Mouse (Mus musculus) left cerebral cortex, adult 18-20 months (tissue): Measurements from ENCODE around the gene Kpna6. TPM values are rescaled to one million over a fixed set of nuclear protein-coding genes. Genes with fewer than 3 reads are reported as not detected.
A peak's percentile ranks its signal among the peaks of the same experiment; 100 is the strongest.
"Not testable (repeated sequence)": the region's sequence is repeated elsewhere in the genome, so short reads cannot be mapped to it uniquely, and the experiment has no call there.

Source experiments
- DNase-seq, 2 experiments: peaks; one replicate each; pipeline ENCODE4 v3.0.0; 2021 to 2022; ENCODE audit warnings: low spot score in 2 of 2, mixed read lengths in 1 of 2
- long read RNA-seq, 2 experiments: library from polyadenylated mRNA; stranded (forward); transcript quantifications; one replicate each; pipeline ENCODE4 v2.0.0; 2021
- total RNA-seq, 2 experiments: library from RNA; stranded (reverse); gene quantifications; 2 replicates each; pipeline ENCODE4 v1.2.3; 2021

Kpna6 gene
- total RNA-seq: 10 to 100 TPM; 91.4 to 93.4 TPM
- long read RNA-seq, experiment 1, full-length matches to known transcripts: 8 of 23 reads
- long read RNA-seq, experiment 1, partial matches to known transcripts: 1 of 23 reads
- long read RNA-seq, experiment 1, other reads (novel, unspliced or antisense): 14 of 23 reads
- long read RNA-seq, experiment 2, full-length matches to known transcripts: 4 of 22 reads
- long read RNA-seq, experiment 2, partial matches to known transcripts: 4 of 22 reads
- long read RNA-seq, experiment 2, other reads (novel, unspliced or antisense): 14 of 22 reads

DNA sequence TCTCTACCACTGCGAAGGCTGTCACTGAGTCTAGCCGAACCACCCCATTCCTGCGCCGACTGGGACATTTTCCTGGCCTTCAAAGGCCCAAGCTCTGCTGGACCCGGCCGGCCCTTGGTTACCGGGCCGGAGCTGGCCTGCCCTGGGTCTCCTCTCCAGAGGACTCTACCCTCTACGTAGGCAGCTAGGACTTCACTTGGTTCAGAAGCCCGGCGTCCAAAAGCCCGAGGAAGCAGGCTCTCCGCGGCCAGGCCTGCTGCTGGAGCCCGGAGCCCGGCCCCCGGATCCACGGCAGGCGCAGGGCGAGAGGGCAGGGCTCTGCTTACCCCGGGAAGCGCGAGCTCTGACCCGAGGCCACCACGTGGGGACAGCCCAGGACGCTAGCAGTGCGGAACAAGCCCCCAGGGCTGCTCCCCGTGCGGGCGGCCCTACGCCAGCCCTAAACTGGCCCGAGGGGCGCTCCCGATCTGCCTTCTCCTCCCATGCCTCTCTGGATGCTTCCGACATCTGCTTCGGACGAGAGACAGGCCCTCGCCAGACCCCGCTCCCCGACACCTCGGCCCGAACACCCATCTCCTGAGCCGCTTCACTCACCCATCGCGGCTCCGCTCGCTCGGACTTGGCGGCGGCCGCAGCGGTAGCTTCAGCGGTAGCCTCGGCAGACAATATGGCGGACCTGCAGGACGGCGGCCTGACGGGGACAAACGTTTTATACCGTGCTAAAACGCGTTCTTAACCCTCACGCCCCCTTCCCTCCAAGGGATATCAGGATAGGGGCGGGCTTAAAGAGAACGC lies at the start of gene Kpna6:
Gene Kpna6 (minus strand): TSS at position 685 of the 795 bp plus-strand sequence.
- peak; percentile 93 to 95 for DNase-seq

DNA sequence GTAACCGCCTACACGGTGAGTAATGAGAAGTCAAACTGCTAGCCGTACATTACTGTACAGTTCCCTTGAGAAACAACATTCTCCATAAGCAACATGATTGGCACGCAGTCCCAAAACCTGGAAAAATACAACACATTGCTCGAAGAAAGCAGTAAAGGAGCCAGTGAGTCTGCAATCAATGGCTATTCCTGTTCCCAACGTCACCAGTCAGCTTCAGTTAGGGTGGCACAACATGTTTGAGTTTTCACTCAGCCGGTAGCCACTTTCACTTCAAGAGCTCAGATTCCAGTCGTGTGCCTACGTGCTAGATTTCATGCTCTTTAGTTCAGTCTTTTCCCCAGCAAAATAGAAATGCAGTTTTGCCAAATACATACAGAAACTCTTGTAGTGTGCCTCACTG lies 43.7 kb upstream of the Kpna6 start:
- no peak for DNase-seq

DNA sequence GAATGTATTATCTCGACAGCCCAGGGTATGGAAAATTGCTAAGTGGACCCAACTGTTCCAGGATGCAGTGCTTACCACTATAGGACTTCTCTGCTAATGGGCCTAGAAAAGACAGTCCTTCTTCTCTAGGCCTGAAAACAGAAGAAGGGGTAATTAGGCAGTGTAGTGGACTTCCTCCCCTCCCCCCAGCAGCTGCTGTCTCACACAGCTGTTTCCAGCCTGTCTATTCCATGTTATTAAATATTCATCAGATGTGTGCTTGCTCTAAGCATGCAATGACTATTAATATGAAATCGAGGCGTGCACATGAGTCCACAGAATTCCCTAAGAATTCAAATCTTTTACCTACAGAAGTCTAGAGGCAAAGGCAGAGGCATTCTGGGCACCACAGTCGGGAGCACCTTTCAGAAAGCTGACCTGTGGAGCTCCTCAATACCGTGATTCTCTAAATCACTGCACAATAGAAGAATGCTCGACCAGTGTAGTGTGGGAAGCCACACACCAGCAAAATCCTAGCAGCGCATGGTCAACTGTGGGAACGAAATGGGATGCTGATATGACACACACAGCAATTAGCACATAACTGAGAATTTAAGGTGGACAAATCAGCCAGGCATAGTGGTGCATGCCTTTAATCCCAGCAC lies 37.0 kb upstream of the Kpna6 start:
- no peak for DNase-seq

DNA sequence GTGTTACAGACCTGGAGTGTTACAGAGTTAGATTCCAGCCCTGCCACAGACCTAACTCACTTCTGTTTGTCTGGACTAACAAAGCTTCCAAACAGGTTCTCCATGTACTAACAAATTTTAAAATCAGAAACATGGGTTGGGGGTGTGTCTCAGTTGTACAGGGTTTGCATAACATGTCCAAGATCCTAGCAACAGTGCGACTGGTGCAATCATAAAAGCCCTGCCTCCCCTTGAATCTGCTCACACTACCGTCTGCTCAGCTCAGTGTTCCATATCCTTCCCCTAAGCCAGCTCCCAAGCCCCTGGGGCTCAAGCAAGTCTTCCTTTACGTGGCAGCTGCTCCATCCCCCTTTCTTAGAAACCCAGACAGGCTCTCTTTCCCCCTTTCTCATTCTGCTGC lies 34.2 kb upstream of the Kpna6 start:
- DNase-seq: no peak

DNA sequence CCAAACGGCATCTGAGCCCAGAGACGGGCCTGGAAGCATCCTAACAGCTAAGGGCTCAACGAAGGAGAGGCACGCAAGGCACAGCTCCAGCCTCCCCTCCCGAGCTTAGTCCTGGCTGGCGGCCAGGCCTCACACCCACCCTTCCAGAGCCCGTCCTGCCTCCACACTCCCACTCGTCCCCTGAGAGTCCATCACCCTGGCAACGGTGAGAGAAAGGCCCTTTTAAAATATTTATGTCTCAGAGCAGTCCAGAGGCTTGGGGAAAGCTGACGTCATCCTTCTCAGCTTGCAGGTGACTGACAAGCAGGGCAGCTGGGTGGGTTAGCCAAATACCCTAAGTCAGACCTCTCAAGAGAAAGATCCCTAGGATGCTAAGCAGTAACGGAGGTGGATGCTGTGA lies 29.9 kb upstream of the Kpna6 start:
- peak; percentile 77 to 87 for DNase-seq

DNA sequence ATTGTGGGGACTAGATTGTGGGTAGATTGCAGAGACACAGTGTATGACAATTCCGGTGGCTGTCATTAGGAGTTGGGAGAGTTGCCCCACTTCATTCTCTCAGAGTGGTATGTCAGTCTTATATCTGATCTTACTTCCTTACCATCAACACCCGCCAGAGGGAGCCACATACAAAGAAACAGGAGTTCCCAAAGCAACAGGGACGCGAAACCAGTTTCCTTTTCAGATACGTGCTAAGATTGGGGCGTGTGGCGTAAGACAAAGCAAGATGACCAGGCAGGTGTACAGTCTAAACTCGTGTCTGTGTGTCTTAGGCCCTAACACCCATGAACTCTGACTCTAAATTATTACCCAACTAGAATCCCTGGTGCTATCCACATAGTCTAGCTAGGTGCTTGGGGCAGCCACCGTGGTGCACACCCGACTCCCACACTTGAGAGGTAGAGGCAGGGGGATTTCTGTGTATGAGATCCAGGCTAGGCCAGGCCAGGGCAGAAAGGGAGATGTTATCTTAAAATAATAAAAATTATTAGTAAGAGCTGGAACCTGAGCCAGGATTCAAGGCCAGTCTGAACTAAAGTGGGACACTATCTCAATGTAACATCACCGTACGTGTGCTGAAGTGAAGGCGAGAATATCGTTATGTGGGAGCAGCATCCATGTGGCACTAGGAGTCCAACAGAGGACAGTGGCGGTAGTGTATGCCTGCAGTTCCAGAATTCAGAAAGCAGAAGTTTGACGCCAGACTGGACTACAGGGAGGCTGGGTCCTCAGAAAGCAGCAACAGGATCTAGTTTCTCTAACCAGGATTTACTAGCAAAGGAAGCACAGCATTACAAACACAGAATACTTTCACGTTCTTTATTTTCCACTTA lies 29.2 kb upstream of the Kpna6 start:
- DNase-seq: peak; percentile 88 to 93

DNA sequence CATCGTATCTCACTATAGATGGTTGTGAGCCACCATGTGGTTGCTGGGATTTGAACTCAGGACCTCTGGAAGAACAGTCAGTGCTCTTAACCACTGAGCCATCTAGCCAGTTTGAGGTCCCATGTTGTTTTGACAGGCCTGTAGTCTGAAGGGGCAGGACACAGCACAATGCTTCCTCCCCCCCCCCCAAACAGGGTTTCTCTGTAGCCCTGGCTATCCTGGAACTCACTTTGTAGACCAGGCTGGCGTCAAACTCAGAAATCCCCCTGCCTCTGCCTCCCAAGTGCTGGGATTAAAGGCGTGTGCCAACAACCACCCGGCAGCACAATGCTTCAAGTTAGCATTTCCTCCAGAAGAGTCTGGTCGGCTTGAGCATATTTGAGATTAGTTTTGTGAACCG lies 28.1 kb upstream of the Kpna6 start:
- not testable (repeated sequence) for DNase-seq

DNA sequence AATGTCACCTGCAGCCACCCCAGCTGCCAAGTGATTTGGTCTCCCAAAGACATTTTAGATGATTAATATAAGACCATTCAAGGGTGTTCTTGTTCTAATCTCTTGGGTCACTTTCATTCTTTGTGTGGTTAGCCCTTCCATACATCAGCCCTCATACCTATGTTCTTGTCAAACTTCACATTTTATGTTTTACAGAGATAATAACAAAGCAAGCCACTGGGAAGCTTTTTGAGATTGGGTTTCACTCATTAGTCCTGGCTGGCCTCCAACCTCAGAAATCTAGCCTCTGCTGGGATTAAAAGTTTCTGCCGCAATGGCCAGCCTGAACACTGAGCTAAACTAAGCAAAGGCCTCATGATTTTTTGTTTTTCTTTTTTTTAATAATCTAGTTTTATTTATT lies 27.6 kb upstream of the Kpna6 start:
- no peak for DNase-seq

DNA sequence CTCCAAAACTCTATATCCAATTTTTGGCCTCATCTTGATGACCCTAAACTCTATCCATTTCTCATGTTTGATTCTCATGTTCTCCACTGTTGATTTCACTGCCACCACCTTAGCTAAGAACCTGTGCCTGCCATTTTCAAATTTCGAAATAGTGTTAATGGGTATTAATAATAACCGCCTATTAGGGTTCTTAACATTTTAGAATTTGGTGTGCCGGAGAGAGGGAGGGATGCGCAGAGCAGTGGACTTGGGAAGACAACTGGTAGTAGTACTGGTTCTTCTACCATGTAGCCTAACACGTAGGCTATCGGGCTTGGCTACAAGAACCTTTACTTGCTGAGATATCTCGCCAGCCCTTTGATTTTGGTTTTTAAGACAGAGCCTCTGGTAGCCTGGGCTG lies 24.6 kb upstream of the Kpna6 start:
- DNase-seq: no peak

DNA sequence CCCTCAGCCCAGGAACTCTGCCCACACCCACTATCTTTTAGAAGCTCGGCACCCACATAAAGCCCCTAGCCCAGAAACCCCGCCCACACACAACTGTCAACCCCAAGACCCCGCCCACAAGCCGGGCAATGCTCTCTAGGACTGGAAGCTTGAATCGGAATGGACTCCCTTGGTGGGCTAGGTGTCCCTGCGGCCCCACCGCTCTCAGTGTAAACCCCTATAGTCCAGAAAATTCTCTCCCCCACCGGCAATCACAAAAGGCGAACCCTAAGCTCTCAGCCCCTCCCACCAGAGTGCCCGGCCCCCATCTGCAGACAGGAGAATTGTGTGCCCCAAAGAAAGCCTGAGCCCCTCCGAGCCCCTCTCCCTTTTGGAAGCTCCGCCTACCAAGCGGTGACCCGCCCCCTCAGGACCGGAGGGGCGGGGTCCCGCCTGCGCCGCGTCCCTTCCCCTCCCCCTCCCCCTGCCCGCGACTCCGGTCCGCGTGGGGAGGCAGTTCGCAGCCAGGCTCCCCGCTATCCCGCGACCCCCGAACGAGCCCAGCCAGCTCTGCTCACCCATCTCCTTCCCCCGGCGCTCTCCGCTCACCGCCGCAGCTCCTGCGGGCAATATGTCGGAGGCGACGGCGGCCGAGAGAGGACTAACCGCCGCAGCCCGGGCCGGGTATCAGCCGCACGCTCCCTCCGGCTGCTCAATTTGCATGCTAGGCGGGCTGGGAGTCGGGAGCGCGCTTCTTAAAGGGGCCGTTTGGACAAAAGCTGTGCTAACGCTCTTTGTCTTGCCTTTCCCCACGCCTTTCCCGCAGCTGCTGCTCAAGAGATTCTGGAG lies 23.8 kb upstream of the Kpna6 start, which contains the start of gene Tmem39b:
Gene Tmem39b (minus strand): TSS at position 681 of the 828 bp plus-strand sequence.
- DNase-seq: peak; percentile 91

DNA sequence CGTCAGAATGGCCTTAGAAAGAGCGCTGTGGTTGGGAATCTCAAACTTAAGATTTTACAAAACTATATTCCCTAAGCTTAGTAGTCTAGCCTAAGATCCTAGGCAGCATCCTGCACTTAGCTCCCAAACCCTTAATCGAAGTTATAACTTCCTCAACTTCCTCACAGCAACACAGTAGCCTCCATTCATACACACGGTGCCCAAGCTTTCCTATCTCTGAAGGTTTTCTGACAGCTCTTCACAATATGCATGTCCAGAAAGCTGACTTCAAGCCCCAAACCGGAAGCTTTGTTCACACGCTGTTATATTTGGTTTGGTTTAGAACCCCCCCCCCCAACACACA lies 23.2 kb upstream of the Kpna6 start:
- no peak for DNase-seq

DNA sequence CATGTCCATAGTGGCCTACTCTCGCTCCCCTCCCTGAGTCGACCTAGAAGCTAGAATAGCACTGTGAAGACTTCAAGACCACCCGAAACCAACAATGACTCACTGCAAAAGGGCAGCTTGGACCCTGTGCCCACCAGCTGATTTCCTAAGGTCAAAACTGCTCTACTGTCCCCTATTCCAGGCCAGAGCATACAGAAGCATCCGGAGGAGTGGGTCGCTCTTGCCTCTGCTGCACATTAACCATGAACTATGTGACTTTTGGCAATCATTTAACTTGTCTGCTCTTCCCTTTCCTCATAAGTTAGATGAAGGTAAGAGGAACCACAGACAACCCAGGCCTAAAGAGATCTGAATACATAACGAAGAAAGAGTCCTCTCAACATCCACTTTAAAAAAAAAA lies 12.0 kb upstream of the Kpna6 start:
- DNase-seq: no peak

DNA sequence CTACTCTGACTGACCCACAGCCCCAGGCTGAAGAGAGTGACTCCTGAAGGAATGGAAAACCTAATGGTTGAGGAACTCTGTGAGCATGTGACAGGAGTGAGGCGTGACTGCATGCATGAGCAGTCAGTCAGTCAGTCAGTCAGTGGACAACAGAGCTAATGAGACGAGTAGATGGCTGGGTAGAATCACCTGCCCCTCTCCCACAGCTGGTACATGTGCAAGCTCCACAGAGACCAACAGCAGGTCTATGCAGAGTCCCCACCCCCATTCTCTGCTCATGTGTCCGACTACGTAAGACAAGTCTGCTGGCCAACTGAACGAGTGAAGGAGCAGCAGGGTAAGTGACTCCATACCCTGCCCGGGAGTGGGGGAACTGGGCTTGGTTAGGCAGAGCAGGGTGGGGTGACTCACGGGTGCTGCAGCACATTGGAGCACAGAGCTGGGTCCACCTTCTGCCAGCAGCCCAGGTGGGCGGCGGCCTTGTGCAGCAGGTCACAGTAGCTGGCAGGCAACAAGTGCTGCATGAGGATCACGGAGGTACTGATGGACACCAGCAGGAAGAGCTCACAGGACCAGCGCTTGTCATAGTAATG lies 11.4 kb upstream of the Kpna6 start:
- no peak for DNase-seq

DNA sequence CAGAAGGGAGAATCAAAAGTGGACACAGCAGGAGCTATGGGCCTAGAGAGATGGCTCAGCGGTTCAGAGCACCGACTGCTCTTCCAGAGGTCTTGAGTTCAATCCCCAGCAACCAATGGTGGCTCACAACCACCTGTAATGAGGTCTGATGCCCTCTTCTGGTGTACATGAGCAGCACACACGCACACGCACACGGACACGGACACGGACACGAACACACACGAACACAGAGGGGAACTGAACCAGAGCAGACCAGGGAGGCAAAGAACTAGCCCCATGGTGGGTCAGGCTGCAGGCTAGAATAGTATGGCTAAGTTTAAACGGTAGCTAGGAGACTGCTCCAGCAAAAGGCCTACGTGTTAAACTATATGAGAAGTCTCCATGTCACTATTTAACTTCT lies 9.3 kb upstream of the Kpna6 start:
- DNase-seq: no peak

DNA sequence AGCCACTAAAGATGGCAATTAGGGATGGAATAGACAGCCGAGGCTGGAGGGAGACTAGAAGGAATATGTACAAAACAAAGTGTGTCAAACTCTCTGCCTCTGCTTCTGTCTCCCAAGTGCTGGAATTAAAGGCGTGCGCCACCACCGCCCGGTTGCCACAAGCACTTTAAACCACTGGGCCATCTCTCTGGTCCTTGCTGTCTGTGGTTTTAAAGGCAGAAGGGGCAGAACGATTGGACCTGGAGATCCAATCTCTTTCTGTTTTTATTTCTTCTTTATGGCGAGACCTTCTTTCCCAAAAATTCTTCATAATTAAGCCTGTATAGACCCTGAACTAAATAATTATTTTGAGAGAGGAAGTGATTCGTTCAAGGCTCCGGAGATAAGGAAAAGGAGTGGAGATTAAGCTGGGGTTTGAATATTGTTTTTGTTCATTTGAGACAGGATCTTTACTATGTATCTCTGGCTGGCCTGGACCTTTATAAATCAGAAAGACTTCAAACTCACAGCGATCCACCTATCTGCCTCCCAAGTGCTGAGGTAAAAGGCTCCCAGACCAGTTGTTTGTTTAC lies 397 bp upstream of the Kpna6 start:
- DNase-seq: no peak

DNA sequence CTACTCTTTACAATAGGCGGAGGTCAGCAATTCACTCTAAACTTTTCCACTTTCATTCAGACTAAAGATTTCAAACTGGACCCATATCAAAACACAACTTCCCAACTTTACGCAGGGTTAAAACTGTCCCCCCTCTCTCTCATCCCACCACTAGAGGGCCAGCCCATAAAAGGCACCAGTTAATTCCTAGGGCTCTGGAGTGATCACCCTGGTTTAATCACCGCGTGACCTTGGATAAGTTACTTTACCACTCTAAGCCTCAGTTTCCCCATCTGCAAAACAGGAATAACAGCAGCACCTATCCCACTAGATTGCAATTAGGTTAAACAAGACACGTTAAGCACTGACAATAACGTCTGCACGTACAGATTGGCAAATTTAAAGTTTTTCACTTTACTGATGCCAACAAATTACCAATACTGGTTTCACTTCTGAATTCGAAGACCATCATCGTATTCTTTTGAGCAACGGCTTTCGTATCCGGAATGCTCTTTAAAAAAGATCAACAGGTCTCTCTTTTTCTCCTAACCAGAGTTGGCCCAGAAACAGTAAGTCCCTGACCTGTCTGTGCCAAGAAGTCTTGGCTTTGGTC lies 980 bp downstream of the Kpna6 start:
- peak; percentile 33 to 37 for DNase-seq

DNA sequence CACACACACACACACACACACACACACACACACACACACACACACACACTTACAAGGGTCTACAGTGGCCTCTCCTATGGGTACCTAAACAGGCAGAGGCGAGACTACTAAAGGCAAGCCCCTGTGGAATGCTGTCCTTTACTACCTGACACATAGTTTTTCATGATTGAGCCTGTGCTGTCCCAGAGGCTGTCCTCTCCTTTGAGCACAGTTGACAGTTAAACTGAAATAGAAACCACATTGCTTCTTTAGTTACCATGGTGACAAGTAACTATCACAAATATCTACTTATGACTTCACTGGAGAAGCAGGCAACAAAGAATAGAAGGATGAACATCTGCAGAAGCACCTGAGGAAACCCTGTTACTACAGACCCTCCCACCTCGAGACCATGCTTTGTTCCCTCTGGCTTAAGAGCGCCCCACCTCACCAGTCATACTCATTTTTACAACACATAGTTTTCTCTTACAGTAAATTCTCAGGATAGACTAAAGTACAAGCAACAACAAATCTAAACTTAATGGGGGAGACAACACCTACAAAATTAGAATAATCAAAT lies 10.2 kb downstream of the Kpna6 start:
- DNase-seq: no peak

DNA sequence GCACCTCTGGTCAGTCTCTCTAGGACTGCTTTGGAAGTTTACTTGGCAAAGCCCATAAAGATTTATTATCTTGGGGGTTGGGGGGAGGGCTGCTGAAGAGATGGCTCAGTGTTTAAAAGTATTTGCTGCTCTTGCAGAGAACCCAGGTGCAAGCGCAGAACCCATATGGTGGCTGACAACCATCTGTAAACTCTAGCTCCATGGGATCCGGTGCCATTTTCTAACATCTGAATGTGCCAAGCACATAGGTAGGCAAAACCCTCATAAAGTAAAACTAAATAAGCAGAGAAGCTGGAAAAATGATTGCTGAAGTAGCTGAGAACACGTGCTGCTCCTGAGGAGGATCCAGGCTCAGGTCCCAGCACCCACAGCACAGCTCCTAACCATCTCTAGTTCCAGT lies 11.0 kb downstream of the Kpna6 start:
- DNase-seq: no peak

DNA sequence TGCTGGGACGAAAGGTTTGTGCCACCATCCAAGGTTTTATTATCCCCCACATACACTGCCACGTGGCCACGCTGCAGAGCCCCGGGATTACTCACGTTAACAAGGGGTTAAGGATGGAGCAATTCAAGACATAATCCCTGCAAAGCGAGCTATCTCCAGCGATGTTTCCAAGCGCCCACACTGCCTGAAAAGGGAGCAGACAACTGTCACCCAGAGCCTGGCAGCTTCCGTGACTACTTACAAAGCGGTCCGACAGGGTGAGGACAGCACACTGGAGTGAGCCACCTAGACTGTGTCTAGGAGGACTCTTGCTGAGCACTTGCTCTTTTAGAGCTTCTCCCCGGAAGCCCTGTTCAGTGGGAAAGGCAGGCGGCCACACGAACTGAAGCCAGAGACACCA lies 17.8 kb downstream of the Kpna6 start:
- peak in 1 of 2 experiments; percentile 49 for DNase-seq
